13 mouse cellular contexts compared by ENCODE assay signal in genomic region chr11:51935636-51936434, GRCm38 (mm10). TPM values are rescaled to one million over a fixed set of nuclear protein-coding genes. Genes with fewer than 3 reads are reported as not detected.
DNase-seq lines count a peak whose midpoint lies in the region; TF ChIP-seq lines count a peak whose summit lies in the region.
"Had no signal": no experiment of that assay in that cellular context is flagged by ENCODE, and none has a peak within 500 bp of the region (broad histone marks: within the 10 kb centered on the region; RNA-seq: fewer than 3 reads in every experiment).

No protein-coding gene starts in this region.

- TF ChIP-seq POLR2A in lung, adult 2 months (IDR thresholded peaks at IDR 0.05; ENCODE audit: borderline replicate concordance, extremely low read depth, low read depth, low read length): no peak
- no peak for TF ChIP-seq POLR2A in spleen, adult 2 months (IDR thresholded peaks at IDR 0.05; ENCODE audit: low read depth, low read length)

- H3K4me1 ChIP-seq in lung, adult 2 months (ENCODE audit: control insufficient read depth, insufficient read depth, low read length): peaks cover 14% of the 10 kb centered on the region
- H3K4me1 ChIP-seq in spleen, adult 2 months (ENCODE audit: control insufficient read depth, insufficient read depth, insufficient read length): peaks cover 58% of the 10 kb centered on the region

- no peaks in the 10 kb centered on the region for H3K36me3 ChIP-seq in spleen, adult 2 months (ENCODE audit: control insufficient read depth, insufficient read depth, low read length)
- H3K36me3 ChIP-seq: embryonic facial prominence, embryonic 13.5 days; lung, embryonic 15.5 days; stomach, embryonic 15.5 days had no signal

- no peak overlapping the region for H3K4me3 ChIP-seq in lung, adult 2 months (replicated peaks; ENCODE audit: extremely low read depth, low read depth, low read length)
- H3K4me3 ChIP-seq in spleen, adult 2 months (ENCODE audit: extremely low read depth, insufficient read depth, insufficient read length): no peak overlapping the region
- H3K4me3 ChIP-seq: embryonic facial prominence, embryonic 13.5 days; layer of hippocampus, adult 2 months; lung, embryonic 15.5 days; stomach, embryonic 15.5 days had no signal

- WGBS in lung, adult 2 months: 50% methylated on average over 5 of the region's 5 CpGs
- 32% methylated on average over 5 of the region's 5 CpGs for whole genome bisulfite sequencing in spleen, adult 2 months

- peak overlapping the region; percentile 47 for H3K27ac ChIP-seq in spleen, adult 2 months (ENCODE audit: insufficient read depth, low read length)
- H3K27ac ChIP-seq: embryonic facial prominence, embryonic 13.5 days; layer of hippocampus, adult 2 months; lung, embryonic 15.5 days; stomach, embryonic 15.5 days had no signal

- H3K27me3 ChIP-seq in spleen, adult 2 months (ENCODE audit: control insufficient read depth, insufficient read depth, low read length): no peaks in the 10 kb centered on the region
- H3K27me3 ChIP-seq: embryonic facial prominence, embryonic 13.5 days; lung, embryonic 15.5 days; stomach, embryonic 15.5 days had no signal

- 0 out of 2 replicates have a peak, but pooled peaks have one; percentile 8 for TF ChIP-seq CTCF in lung, adult 2 months (IDR thresholded peaks at IDR 0.05; ENCODE audit: insufficient read depth, low read length)
- TF ChIP-seq CTCF in spleen, adult 2 months (IDR thresholded peaks at IDR 0.05; ENCODE audit: extremely low read depth, insufficient read depth, insufficient read length, insufficient replicate concordance): no peak

- no peak for DNase-seq in lung, adult 2 months
- no peak for DNase-seq in lung, postnatal 14 days
- DNase-seq in T-cell, adult 2 months (ENCODE audit: low spot score): peak; percentile 58
- DNase-seq in spleen, adult 2 months (ENCODE audit: low read depth in 1 of 2, low spot score in 2 of 2): peak; percentile 70 to 82
- DNase-seq in thymus, postnatal 4 days: peak; percentile 73
- no peak for DNase-seq in urinary bladder, postnatal 10 days (ENCODE audit: low spot score)
- DNase-seq in layer of hippocampus, adult 11-12 months (ENCODE audit: low spot score): no peak
- DNase-seq: cerebellum, postnatal 14 days; kidney, adult 11 months had no signal

RNA-seq across cellular contexts. Expression of gene Cdkn2aipnl, which starts 31.6 kb away (rescaled TPM):
- 18.7 and 19.7 TPM in 2 replicates for polyA plus RNA-seq in lung, adult 2 months (2012; rRNA removed)
- 22.7 TPM in 2 replicates for polyA plus RNA-seq in spleen, adult 2 months (2012; rRNA removed)

Comparison
In these comparisons a context has a peak if more than half of its experiments do, and no peak if none do; other contexts are left out.
1. DNase-seq: peak in T-cell, adult 2 months (single experiment), spleen, adult 2 months (2 of 2) and thymus, postnatal 4 days (single experiment); none in lung, adult 2 months (single experiment), lung, postnatal 14 days (single experiment), urinary bladder, postnatal 10 days (single experiment) and layer of hippocampus, adult 11-12 months (single experiment).